Mouse (Mus musculus) CH12.LX (cell line): ENCODE data around the gene Prss27. TPM values are rescaled to one million over a fixed set of nuclear protein-coding genes. Genes with fewer than 3 reads are reported as not detected.

Experiments
- DNase-seq: peaks from one replicate; pipeline ENCODE4 v3.0.0-alpha.2; 2013; ENCODE audit errors: extremely low read depth
- H3K27ac ChIP-seq: 2 replicates; pipeline ENCODE4 v1.5.1; 2012; ENCODE audit warnings: low read depth, mild to moderate bottlenecking, control low read depth, moderate library complexity; ENCODE audit not compliant: insufficient read depth
- H3K27me3 ChIP-seq: replicated peaks from 2 replicates; pipeline ENCODE3; 2012; ENCODE audit warnings: inconsistent platforms
- H3K36me3 ChIP-seq, 2 experiments: replicated peaks in 1 of 2; 2 replicates each; pipeline versions ENCODE3 to v1.6.1; 2012; ENCODE audit warnings: inconsistent platforms in 1 of 2, low read length in 1 of 2, mild to moderate bottlenecking in 1 of 2, mixed read lengths in 1 of 2, moderate library complexity in 1 of 2; ENCODE audit not compliant: control insufficient read depth in 1 of 2, insufficient read depth in 1 of 2
- H3K4me1 ChIP-seq, 2 experiments: 2 replicates each; pipeline ENCODE4 v1.6.1; 2012; ENCODE audit warnings: inconsistent platforms in 1 of 2, moderate library complexity in 1 of 2; ENCODE audit not compliant: insufficient read depth in 2 of 2, control insufficient read depth in 1 of 2
- H3K4me2 ChIP-seq: 2 replicates; pipeline ENCODE4 v1.6.1; 2012; ENCODE audit warnings: low read depth, mild to moderate bottlenecking, control low read depth; ENCODE audit not compliant: poor library complexity, insufficient read depth, severe bottlenecking
- H3K4me3 ChIP-seq, 3 experiments: fragments of 150-350 bp in 1 of 3; sonication (generic) in 1 of 3; replicated peaks in 1 of 3; 2 replicates each; pipeline versions ENCODE3 to v1.5.1; 2011 to 2012; ENCODE audit warnings: low read depth in 2 of 3, low read length in 2 of 3, mild to moderate bottlenecking in 2 of 3, moderate library complexity in 2 of 3, control low read depth in 1 of 3, improper control_type of control experiment in 1 of 3, inconsistent platforms in 1 of 3, mixed read lengths in 1 of 3; ENCODE audit not compliant: poor library complexity in 1 of 3
- H3K79me2 ChIP-seq: replicated peaks from 2 replicates; pipeline ENCODE4 v1.6.1; 2012; ENCODE audit warnings: mild to moderate bottlenecking, moderate library complexity; ENCODE audit not compliant: control insufficient read depth, poor library complexity, insufficient read depth, severe bottlenecking; ENCODE audit errors: extremely low read depth
- H3K9ac ChIP-seq: 2 replicates; pipeline ENCODE4 v1.6.1; 2012; ENCODE audit warnings: low read depth, mild to moderate bottlenecking, control low read depth, moderate library complexity; ENCODE audit not compliant: insufficient read depth
- H3K9me3 ChIP-seq: replicated peaks from 2 replicates; pipeline ENCODE3; 2012; ENCODE audit warnings: low read length, inconsistent platforms, mixed read lengths
- BHLHE40 ChIP-seq: IDR thresholded peaks from 2 replicates; pipeline ENCODE4 v1.6.1; 2011; ENCODE audit warnings: mild to moderate bottlenecking, low read depth, low read length, improper control_type of control experiment
- CHD1 ChIP-seq: IDR thresholded peaks from 2 replicates; pipeline ENCODE4 v1.6.1; 2012; ENCODE audit warnings: low read depth, low read length, improper control_type of control experiment, inconsistent platforms
- CHD2 ChIP-seq: IDR thresholded peaks from 2 replicates; pipeline ENCODE4 v1.6.1; 2011; ENCODE audit warnings: low read length, improper control_type of control experiment
- CTCF ChIP-seq, 2 experiments: IDR thresholded peaks in 1 of 2; conservative IDR thresholded peaks in 1 of 2; 2 replicates each; pipeline ENCODE4 v1.5.1; 2011 to 2012; ENCODE audit warnings: low read depth in 2 of 2, low read length in 2 of 2, improper control_type of control experiment in 1 of 2, inconsistent platforms in 1 of 2, mild to moderate bottlenecking in 1 of 2, moderate library complexity in 1 of 2
- E2F4 ChIP-seq: IDR thresholded peaks from 2 replicates; pipeline ENCODE4 v1.6.1; 2011; ENCODE audit warnings: low read depth, low read length, improper control_type of control experiment; ENCODE audit not compliant: insufficient replicate concordance
- ETS1 ChIP-seq: conservative IDR thresholded peaks from 2 replicates; pipeline ENCODE4 v1.6.1; 2012; ENCODE audit warnings: low read depth, mild to moderate bottlenecking, inconsistent platforms, low read length, improper control_type of control experiment, moderate library complexity
- GABPA ChIP-seq: IDR thresholded peaks from 2 replicates; pipeline ENCODE4 v1.6.1; 2012; ENCODE audit warnings: low read depth, low read length, improper control_type of control experiment, inconsistent platforms; ENCODE audit not compliant: insufficient replicate concordance
- JUND ChIP-seq: conservative IDR thresholded peaks from 2 replicates; pipeline ENCODE4 v1.6.1; 2011; ENCODE audit warnings: low read depth, low read length, improper control_type of control experiment
- MXI1 ChIP-seq: IDR thresholded peaks from 2 replicates; pipeline ENCODE4 v1.6.1; 2011; ENCODE audit warnings: mild to moderate bottlenecking, low read depth, low read length, improper control_type of control experiment
- MYC ChIP-seq: IDR thresholded peaks from 2 replicates; pipeline ENCODE4 v1.6.1; 2011; ENCODE audit warnings: low read depth, mild to moderate bottlenecking, improper control_type of control experiment, low read length
- RAD21 ChIP-seq: IDR thresholded peaks from 2 replicates; pipeline ENCODE4 v1.6.1; 2011; ENCODE audit warnings: low read depth, mild to moderate bottlenecking, low read length, improper control_type of control experiment, moderate library complexity
- RCOR1 ChIP-seq: conservative IDR thresholded peaks from 2 replicates; pipeline ENCODE4 v1.6.1; 2012; ENCODE audit warnings: low read depth, mild to moderate bottlenecking, inconsistent platforms, low read length, improper control_type of control experiment
- SIN3A ChIP-seq: IDR thresholded peaks from 2 replicates; pipeline ENCODE4 v1.6.1; 2012; ENCODE audit warnings: low read length, improper control_type of control experiment, inconsistent platforms
- SMC3 ChIP-seq: IDR thresholded peaks from 2 replicates; pipeline ENCODE4 v1.6.1; 2011; ENCODE audit warnings: low read depth, low read length, improper control_type of control experiment
- TCF12 ChIP-seq: IDR thresholded peaks from 2 replicates; pipeline ENCODE4 v1.6.1; 2014; ENCODE audit warnings: low read depth, mild to moderate bottlenecking, inconsistent platforms, low read length, improper control_type of control experiment
- UBTF ChIP-seq: IDR thresholded peaks from 2 replicates; pipeline ENCODE4 v1.6.1; 2012; ENCODE audit warnings: low read depth, mild to moderate bottlenecking, inconsistent platforms, low read length, improper control_type of control experiment, moderate library complexity
- USF1 ChIP-seq: IDR thresholded peaks from 2 replicates; pipeline ENCODE4 v1.6.1; 2014; ENCODE audit warnings: low read depth, mild to moderate bottlenecking, inconsistent platforms, low read length, improper control_type of control experiment
- USF2 ChIP-seq: conservative IDR thresholded peaks from 2 replicates; pipeline ENCODE4 v1.6.1; 2011; ENCODE audit warnings: low read depth, low read length, improper control_type of control experiment
- ZKSCAN1 ChIP-seq: IDR thresholded peaks from 2 replicates; pipeline ENCODE4 v1.6.1; 2012; ENCODE audit warnings: low read depth, inconsistent platforms, low read length, improper control_type of control experiment, borderline replicate concordance
- ZMIZ1 ChIP-seq: IDR thresholded peaks from 2 replicates; pipeline ENCODE4 v1.6.1; 2012; ENCODE audit warnings: low read depth, mild to moderate bottlenecking, inconsistent platforms, low read length, improper control_type of control experiment
- dilution Hi-C: fragments of 300-500 bp; cut with MboI; formaldehyde crosslinking; loops from 2 replicates; pipeline ENCODE4 v1.14.3; 2020; ENCODE audit warnings: low sequenced_read_pairs; ENCODE audit not compliant: extremely low pct_unique_long_range_greater_than_20kb, extremely low pct_ligation_motif_present
- in situ Hi-C: fragments of 300-500 bp; cut with MboI; formaldehyde crosslinking; loops from 3 replicates; pipeline ENCODE4 v1.14.3; 2019; ENCODE audit warnings: low sequenced_read_pairs, low pct_ligation_motif_present, low pct_unique_long_range_greater_than_20kb, mixed read lengths
- polyA plus RNA-seq: library from polyadenylated mRNA; unstranded; fragments of >175 nt; gene quantifications from 2 replicates; pipeline ENCODE4 v1.2.1, GENCODE M21; 2012; ENCODE audit warnings: low read depth; ENCODE audit not compliant: insufficient read length
- total RNA-seq, 2 experiments: library from RNA; depleted of rRNA; stranded (reverse); fragments of 300-350 nt in 1 of 2; fragments of >200 nt in 1 of 2; gene quantifications; 2 replicates each; pipeline ENCODE4 v1.2.3; 2012 to 2014

The Prss27 gene
- total and polyA plus RNA-seq, 3 experiments: not detected

DNA sequence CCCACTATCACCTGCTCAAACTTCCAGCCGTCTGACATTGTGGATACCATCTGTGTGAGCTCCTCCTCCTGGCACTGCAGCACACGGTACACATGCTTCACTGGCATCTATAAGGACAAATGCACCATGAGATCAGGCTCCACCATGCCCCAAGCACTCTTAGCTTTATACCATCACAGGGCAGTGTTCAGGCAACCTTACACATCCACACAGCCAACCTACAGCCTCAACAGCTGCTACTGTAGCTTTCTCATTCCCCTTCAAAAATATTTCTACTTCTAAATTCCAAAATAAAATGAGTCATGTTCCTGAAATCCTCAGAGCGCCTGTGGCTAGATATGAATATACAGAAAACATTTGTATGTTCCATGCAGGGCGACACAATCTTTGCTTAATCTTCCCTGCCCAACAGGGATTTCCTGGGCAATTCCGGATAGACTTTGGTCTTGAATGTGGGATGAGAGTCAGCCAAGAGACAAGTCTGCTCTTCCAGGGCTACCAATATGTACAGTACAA lies 19.8 kb downstream of the Prss27 start:
- Histone ChIP-seq H3K9me3 (no peaks in the 10 kb centered on the region), H3K4me2 (no peak overlapping the region), H3K4me1 (peaks cover 2 to 7% of the 10 kb centered on the region in 2 experiments; a peak in 1 of 4 replicates), H3K9ac (no peak overlapping the region), H3K36me3 (peaks cover 76 to 94% of the 10 kb centered on the region in 2 experiments), H3K27me3 (no peaks in the 10 kb centered on the region)
- in situ Hi-C loops: no loop called here
- DNase-seq: no peak
- TF ChIP-seq CHD2: no peak
- no peak for TF ChIP-seq ZKSCAN1
- no peak for TF ChIP-seq MXI1
- TF ChIP-seq UBTF: no peak
- TF ChIP-seq JUND: no peak
- no peak for TF ChIP-seq RAD21
- TF ChIP-seq E2F4: no peak
- TF ChIP-seq BHLHE40: no peak
- no peak for TF ChIP-seq CHD1
- no peak for TF ChIP-seq TCF12
- TF ChIP-seq RCOR1: no peak
- TF ChIP-seq USF2: no peak
- no peak for TF ChIP-seq MYC
- TF ChIP-seq GABPA: no peak
- TF ChIP-seq, all 38 proteins: peak for 0
- no peak overlapping the region for H3K27ac ChIP-seq
- dilution Hi-C loops: no loop called here
- no peak overlapping the region for H3K4me3 ChIP-seq
- H3K79me2 ChIP-seq: no peaks in the 10 kb centered on the region

- H3K79me2 ChIP-seq: no peaks in the 10 kb centered on the region; the same call in 1 of the 2 replicates
Observed at GRCm38 (mm10) chr17:24062459-24063155, 24.7 kb downstream of the Prss27 start.

More at GRCm38 (mm10) chr17:24062459-24063155, 24.7 kb downstream of the Prss27 start:
- Histone ChIP-seq H3K4me2 (no peak overlapping the region), H3K4me1 (peaks cover 2 to 16% of the 10 kb centered on the region in 2 experiments; a peak in 2 of 4 replicates), H3K27ac (no peak overlapping the region), H3K9ac (no peak overlapping the region), H3K36me3 (peaks cover 41 to 92% of the 10 kb centered on the region in 2 experiments), H3K4me3 (no peak overlapping the region), H3K27me3 (no peaks in the 10 kb centered on the region), H3K9me3 (no peaks in the 10 kb centered on the region)
- dilution Hi-C loops: no loop called here
- in situ Hi-C loops: no loop called here
- no peak for DNase-seq
- TF ChIP-seq BHLHE40 (no peak), SIN3A (no peak), RCOR1 (no peak), UBTF (no peak), CTCF (conservative IDR thresholded peaks at IDR 0.05 in 1 of 2, IDR thresholded peaks at IDR 0.05 in 1 of 2; ENCODE audit: low read depth in 2 of 2, low read length in 2 of 2) (no peak), ETS1 (no peak), SMC3 (no peak), TCF12 (no peak), E2F4 (no peak), USF1 (no peak), ZMIZ1 (no peak), CHD1 (no peak)
